Mouse (Mus musculus) granulocyte monocyte progenitor cell, adult 5-6 weeks (primary cell): ENCODE data around the gene Tmem183a. TPM values are rescaled to one million over a fixed set of nuclear protein-coding genes. Genes with fewer than 3 reads are reported as not detected.

Source experiments
- ATAC-seq: replicated peaks from 2 replicates; pipeline ENCODE4 v1.8.0; 2016; ENCODE audit warnings: mild to moderate bottlenecking, moderate TSS enrichment, inconsistent platforms; ENCODE audit not compliant: poor library complexity, severe bottlenecking
- total RNA-seq, 2 experiments: library from RNA; stranded (forward) in 1 of 2; stranded (reverse) in 1 of 2; fragments of 200-712, 200-1000 nt in 1 of 2; fragments of >200 nt in 1 of 2; fragmentation: Nextera tagmentation in 1 of 2; gene quantifications; 2 replicates each; pipeline ENCODE4 v1.2.3; 2014 to 2017

Gene Tmem183a
- total RNA-seq, 2 experiments from 2014 or later: 31.8 to 115 TPM

- no peak for ATAC-seq
These were observed 14.0 kb downstream of the Tmem183a start for GRCm38 (mm10) chr1:134347791-134348190.

- no peak for ATAC-seq
These were observed 16.7 kb downstream of the Tmem183a start for GRCm38 (mm10) chr1:134345075-134345474.

- ATAC-seq: peak; percentile 98
These were observed 17.5 kb downstream of the Tmem183a start for GRCm38 (mm10) chr1:134344005-134344950.

- no peak for ATAC-seq
These were observed 18.2 kb downstream of the Tmem183a start for GRCm38 (mm10) chr1:134343567-134343966.

- ATAC-seq: no peak
These were observed 18.9 kb downstream of the Tmem183a start for GRCm38 (mm10) chr1:134342781-134343310.

GRCm38 (mm10) chr1:134342278-134342664, 19.5 kb downstream of the Tmem183a start:
- ATAC-seq: no peak

GRCm38 (mm10) chr1:134341641-134342277, 20.0 kb downstream of the Tmem183a start:
- ATAC-seq: no peak

GRCm38 (mm10) chr1:134339757-134340619, 21.8 kb downstream of the Tmem183a start:
- ATAC-seq: no peak

- ATAC-seq: no peak
These were observed 22.6 kb downstream of the Tmem183a start for GRCm38 (mm10) chr1:134339162-134339561.

GRCm38 (mm10) chr1:134336958-134337710, 24.6 kb downstream of the Tmem183a start:
- no peak for ATAC-seq

GRCm38 (mm10) chr1:134335924-134336810, 25.6 kb downstream of the Tmem183a start:
- ATAC-seq: no peak

- no peak for ATAC-seq
These were observed 26.4 kb downstream of the Tmem183a start for GRCm38 (mm10) chr1:134335211-134335923.

GRCm38 (mm10) chr1:134334111-134334827, 27.5 kb downstream of the Tmem183a start:
- no peak for ATAC-seq

- ATAC-seq: no peak
These were observed 28.2 kb downstream of the Tmem183a start for GRCm38 (mm10) chr1:134333371-134334110.

GRCm38 (mm10) chr1:134332770-134333271, 29.0 kb downstream of the Tmem183a start, which contains the start of gene Ppfia4:
TSS of gene Ppfia4 (minus strand) at chr1:134332928.
- ATAC-seq: peak; percentile 55
